In the genomic region with DNA sequence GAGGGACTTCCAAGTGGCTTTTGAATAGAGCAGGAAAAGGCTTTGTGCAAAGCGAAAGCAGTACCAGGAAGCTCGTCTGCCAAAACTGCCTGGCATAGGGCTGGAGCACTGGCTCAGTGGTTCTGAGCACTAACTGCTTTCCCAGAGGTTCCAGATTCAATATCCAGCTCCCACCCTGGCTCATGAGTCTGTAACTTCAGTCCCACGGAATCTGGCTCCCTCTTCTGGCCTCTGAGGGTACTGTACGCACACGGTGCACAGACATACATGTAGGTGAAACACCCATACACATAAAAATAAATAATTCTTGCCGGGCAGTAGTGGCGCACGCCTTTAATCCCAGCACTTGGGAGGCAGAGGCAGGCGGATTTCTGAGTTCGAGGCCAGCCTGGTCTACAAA, we compare ENCODE assay signal across 8 mouse cellular contexts. TPM values are rescaled to one million over a fixed set of nuclear protein-coding genes. Genes with fewer than 3 reads are reported as not detected.
DNase-seq lines count a peak whose midpoint lies in the region; ATAC-seq and TF ChIP-seq lines count a peak whose summit lies in the region.

No protein-coding gene starts in this region.

- TF ChIP-seq EP300 in liver, embryonic 14.5 days (IDR thresholded peaks at IDR 0.05; ENCODE audit: low read depth), result no peak

- peak; percentile 58 to 77 for DNase-seq in adrenal gland, adult (ENCODE audit: inconsistent age in 2 of 2, low spot score in 1 of 2)
- DNase-seq in adrenal gland, adult 8-10 months, result no peak
- DNase-seq in lung, adult 2 months, result peak; percentile 19
- DNase-seq in lung, postnatal 25 days (ENCODE audit: low spot score), result no peak
- peak; percentile 58 for DNase-seq in brain, adult 2 months (ENCODE audit: low read depth, low spot score)
- peak; percentile 49 for DNase-seq in gastrocnemius, postnatal 14 days
- DNase-seq in liver, embryonic 14.5 days (ENCODE audit: low read depth in 3 of 3, low spot score in 3 of 3), result peak; percentile 28 to 29 (median 29)
- DNase-seq in ovary, postnatal 36 days (ENCODE audit: low spot score), result no peak

- H3K36me3 ChIP-seq in liver, embryonic 14.5 days (replicated peaks; ENCODE audit: control insufficient read depth, insufficient read depth, low read depth), result no peaks in the 10 kb centered on the region

- intact Hi-C loops in gastrocnemius, postnatal 14 days (cut with DNase I; ENCODE audit: low total_unique reads), result no loop called here

- H3K4me3 ChIP-seq in lung, adult 2 months (replicated peaks; ENCODE audit: extremely low read depth, low read depth, low read length), result no peak overlapping the region
- no peak overlapping the region for H3K4me3 ChIP-seq in liver, embryonic 14.5 days (ENCODE audit: insufficient read depth in 1 of 2, low read depth in 2 of 2, low read length in 2 of 2)

- no peak overlapping the region for H3K4me2 ChIP-seq in liver, embryonic 14.5 days (ENCODE audit: low read depth)

- no peak overlapping the region for H3K9ac ChIP-seq in liver, embryonic 14.5 days (replicated peaks)

- H3K27me3 ChIP-seq in liver, embryonic 14.5 days (ENCODE audit: control insufficient read depth, insufficient read depth, low read length), result no peaks in the 10 kb centered on the region

- no peak for TF ChIP-seq POLR2A in lung, adult 2 months (IDR thresholded peaks at IDR 0.05; ENCODE audit: borderline replicate concordance, extremely low read depth, low read depth, low read length)

- no peaks in the 10 kb centered on the region for H3K9me3 ChIP-seq in liver, embryonic 14.5 days (ENCODE audit: control insufficient read depth, low read length)

- H3K27ac ChIP-seq in liver, embryonic 14.5 days, result no peak overlapping the region

- TF ChIP-seq CTCF in lung, adult 2 months (IDR thresholded peaks at IDR 0.05; ENCODE audit: insufficient read depth, low read length), result peak; percentile 56
- TF ChIP-seq CTCF in liver, embryonic 14.5 days (IDR thresholded peaks at IDR 0.05; ENCODE audit: low read depth), result peak; percentile 77

- ATAC-seq in liver, embryonic 14.5 days (ENCODE audit: insufficient read depth), result no peak

- WGBS in lung, adult 2 months, result 75% methylated on average over 10 of the region's 10 CpGs
- 66% methylated on average over 10 of the region's 10 CpGs for WGBS in liver, embryonic 14.5 days (ENCODE audit: insufficient replicate concordance)

- H3K4me1 ChIP-seq in lung, adult 2 months (ENCODE audit: control insufficient read depth, insufficient read depth, low read length), result no peaks in the 10 kb centered on the region
- peaks cover 0 to 5% of the 10 kb centered on the region in 2 experiments; a peak in 1 of 4 replicates for H3K4me1 ChIP-seq in liver, embryonic 14.5 days (replicated peaks; ENCODE audit: control insufficient read depth in 2 of 2, insufficient read depth in 2 of 2, low read length in 1 of 2)

RNA-seq across cellular contexts. Expression of a gene that starts 37.4 kb away (rescaled TPM):
- 100 to 1,000 TPM in 1 of 4 experiments, 10 to 100 TPM in 3; 75.1 to 117 (median 96.9) TPM for total RNA-seq in adrenal gland, adult 8-10 months (2022)
- 60.1 and 87.1 TPM in 2 replicates for polyA plus RNA-seq in lung, adult 2 months (2012; rRNA removed)
- 10 to 100 TPM; 36.2 to 37.1 TPM for total RNA-seq in gastrocnemius, postnatal 14 days (2021)
- 2.3 and 2.8 TPM in 2 replicates for polyA plus RNA-seq in liver, embryonic 14.5 days (2012; rRNA removed)
- polyA plus RNA-seq in liver, embryonic 14.5 days (2014; fragmentation: Nextera tagmentation; extraction: Ambion mirVana), result 2.9 and 3.4 TPM in 2 replicates

RNA-seq across cellular contexts. Expression of a gene that starts 40.3 kb away (rescaled TPM):
- total RNA-seq in adrenal gland, adult 8-10 months (2022), result 10 to 100 TPM; 14.0 to 18.5 (median 15.1) TPM
- polyA plus RNA-seq in lung, adult 2 months (2012; rRNA removed), result 21.3 and 22.5 TPM in 2 replicates
- total RNA-seq in gastrocnemius, postnatal 14 days (2021), result 1 to 10 TPM; 5.8 to 7.1 TPM
- 1.9 and 2.2 TPM in 2 replicates for polyA plus RNA-seq in liver, embryonic 14.5 days (2012; rRNA removed)
- 1.6 and 2.0 TPM in 2 replicates for polyA plus RNA-seq in liver, embryonic 14.5 days (2014; fragmentation: Nextera tagmentation; extraction: Ambion mirVana)

RNA-seq across cellular contexts. Expression of a gene that starts 51.7 kb away (rescaled TPM):
- total RNA-seq in adrenal gland, adult 8-10 months (2022), result 1,000 to 10,000 TPM; 3,015 to 3,481 (median 3,228) TPM
- polyA plus RNA-seq in lung, adult 2 months (2012; rRNA removed), result 5,708 and 6,451 TPM in 2 replicates
- 1,000 to 10,000 TPM in 1 of 2 experiments, 100 to 1,000 TPM in 1; 856 to 1,248 TPM for total RNA-seq in gastrocnemius, postnatal 14 days (2021)
- polyA plus RNA-seq in liver, embryonic 14.5 days (2012; rRNA removed), result 776 and 920 TPM in 2 replicates
- polyA plus RNA-seq in liver, embryonic 14.5 days (2014; fragmentation: Nextera tagmentation; extraction: Ambion mirVana), result 7,259 and 7,802 TPM in 2 replicates

Comparison
In these comparisons a context has a peak if more than half of its experiments do, and no peak if none do; other contexts are left out.
1. DNase-seq: peak in adrenal gland, adult (2 of 2), lung, adult 2 months (single experiment), brain, adult 2 months (single experiment), gastrocnemius, postnatal 14 days (single experiment) and liver, embryonic 14.5 days (3 of 3); none in adrenal gland, adult 8-10 months (single experiment), lung, postnatal 25 days (single experiment) and ovary, postnatal 36 days (single experiment).